Mouse (Mus musculus) heart, adult 11 months (tissue): ENCODE data around the gene Capza2.

Experiments
- DNase-seq: peaks from one replicate; pipeline ENCODE4 v3.0.0; 2022

Gene Capza2

DNA sequence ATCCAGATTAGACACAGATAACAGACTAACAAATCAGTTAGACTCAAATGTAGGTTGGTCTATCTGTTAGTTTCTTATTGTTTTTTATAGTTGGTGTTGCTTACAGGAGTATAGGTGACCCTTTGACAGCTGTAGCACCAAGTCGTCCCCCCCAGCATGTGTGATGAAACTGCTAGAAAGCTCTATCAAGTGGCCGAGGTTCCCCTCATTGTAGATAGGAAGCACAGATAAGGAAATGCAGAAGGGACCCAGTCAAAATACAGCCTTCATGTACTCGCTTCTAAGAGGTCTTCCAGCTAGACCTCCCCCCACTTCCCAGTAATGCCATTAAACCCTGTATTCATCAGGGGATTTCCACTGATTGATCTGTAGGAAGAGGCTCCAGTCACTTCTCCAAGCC lies 6.7 kb downstream of the Capza2 start:
- no peak for DNase-seq

DNA sequence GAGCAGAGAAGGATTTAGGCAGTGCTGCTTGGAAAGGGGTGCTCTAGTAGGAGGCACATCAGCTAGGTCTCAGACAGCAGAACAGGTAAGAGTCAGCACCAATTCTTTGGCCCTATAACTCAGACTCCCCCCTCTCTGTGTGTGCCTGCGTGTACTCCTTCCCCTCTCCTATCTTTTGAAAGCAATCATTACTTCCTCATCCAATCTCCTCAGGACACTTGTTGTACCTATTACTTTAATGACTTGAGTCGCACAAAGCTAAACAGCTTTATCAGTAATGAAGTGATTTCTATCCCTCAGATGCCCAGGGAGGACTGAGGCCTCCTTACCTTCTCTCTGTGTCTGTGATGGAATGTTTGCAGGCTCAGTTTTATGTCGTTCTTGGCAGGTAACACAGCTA lies 10.1 kb downstream of the Capza2 start:
- no peak for DNase-seq

DNA sequence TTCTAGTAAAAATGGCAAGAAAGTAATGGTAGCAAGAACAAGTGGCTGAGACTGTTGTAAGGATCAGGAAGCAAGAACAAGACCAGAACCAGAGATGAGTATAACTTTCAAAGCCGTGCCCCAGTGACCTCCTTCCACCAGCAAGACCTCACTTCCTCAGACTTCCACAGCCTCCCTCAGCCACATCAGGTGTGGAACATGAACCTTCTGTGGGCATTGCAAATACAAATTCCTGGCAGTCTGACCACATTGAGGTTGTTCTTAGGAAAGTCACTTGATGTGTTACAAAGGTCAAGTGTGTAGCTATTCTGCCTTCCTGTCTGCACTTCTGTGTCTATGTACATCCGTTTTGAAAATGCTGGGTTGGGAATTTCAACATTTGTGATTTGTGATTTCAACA lies 16.1 kb downstream of the Capza2 start:
- no peak for DNase-seq

DNA sequence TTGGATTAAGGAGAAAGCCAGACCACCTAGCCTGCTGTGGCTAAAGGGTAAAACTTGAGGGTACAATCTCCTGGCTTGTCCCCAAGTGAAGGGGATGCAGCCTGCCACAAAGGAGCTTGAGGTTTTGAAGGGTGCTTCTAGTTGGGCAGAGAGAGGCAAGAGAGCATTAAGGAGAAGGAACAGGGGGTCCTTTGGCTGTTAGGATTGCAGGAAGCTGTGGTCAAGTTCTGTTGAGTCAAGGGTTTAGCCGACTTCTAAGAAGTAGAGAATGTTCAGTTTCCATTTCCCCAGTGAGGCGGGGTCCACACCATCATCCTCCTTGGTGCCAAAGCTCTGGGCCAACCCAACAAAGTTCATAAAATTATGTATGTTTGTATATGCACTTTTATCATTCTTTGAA lies 19.0 kb downstream of the Capza2 start:
- DNase-seq, result no peak

DNA sequence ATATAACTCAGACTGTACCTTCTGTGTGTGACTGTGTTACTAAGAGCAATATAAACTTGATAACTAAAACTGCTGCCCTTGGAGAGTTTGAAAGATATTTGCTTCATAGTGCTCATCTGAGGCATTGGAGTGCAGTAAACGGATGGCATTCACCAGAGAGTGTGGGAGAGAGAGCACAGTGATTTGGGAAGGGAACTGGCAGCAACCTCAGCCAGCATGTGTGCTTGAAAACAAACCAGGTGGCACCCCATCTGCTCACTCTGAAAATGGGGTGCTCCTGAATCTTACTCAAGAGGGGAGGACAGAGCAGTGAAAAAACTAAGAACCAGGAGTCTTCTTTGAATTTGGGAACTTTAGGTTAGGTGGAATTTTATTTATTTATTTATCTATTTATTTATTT lies 21.3 kb downstream of the Capza2 start:
- no peak for DNase-seq

DNA sequence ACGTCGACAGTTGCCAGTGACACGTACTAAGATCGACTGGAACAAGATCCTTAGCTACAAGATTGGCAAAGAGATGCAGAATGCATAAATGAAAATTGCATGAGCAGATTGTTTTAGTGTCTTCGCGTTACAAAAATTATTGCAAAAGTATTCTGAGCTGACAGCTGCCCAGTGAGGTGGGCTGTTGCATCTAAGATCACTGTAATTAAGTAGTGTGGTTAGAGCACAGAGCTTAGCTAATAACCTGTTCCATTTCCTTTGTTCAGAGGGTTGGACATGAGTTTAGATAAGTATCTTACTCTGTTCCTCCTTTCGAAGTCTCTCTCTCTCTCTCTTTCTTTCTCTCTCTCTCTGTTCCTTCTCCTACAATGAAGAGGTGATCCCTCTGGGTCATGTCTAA lies 29.3 kb downstream of the Capza2 start:
- no peak for DNase-seq

DNA sequence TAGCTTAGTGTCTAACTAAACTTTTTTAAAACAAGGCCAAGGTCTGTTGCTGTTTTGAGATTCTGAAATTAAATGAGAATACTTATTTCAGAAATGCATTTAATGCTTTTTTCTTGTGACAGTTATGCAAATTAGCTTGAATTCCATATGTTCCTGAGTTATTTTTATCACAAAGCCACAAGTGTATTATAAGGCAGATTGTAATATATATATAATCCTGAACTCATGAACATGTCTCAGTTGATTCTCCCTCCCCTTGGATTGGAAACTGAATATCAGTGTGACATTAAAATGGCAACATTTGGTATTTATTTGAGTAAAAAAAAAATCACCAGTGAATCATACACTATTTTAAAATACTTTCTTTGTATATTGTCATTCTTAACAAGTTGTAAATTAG lies 30.0 kb downstream of the Capza2 start:
- DNase-seq, result no peak

DNA sequence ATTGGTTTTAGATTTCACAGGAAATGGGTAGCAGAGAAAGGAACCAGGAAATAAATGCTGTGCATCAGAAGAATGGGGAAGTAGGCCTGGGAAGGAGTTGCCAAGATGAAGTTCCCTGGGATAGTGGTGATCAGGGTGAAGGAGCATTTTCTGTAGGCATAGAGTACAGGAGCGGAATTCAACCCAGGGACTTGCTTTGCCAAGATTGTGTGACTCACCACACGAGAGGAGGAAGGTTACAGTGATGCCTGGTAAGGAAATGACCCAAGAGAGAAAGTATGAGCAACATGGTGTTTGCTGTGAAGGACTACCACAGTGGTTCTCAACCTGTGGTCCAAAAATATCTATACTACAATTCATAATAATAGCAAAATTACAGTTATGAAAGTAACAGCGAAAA lies 31.8 kb downstream of the Capza2 start:
- peak; percentile 82 for DNase-seq

DNA sequence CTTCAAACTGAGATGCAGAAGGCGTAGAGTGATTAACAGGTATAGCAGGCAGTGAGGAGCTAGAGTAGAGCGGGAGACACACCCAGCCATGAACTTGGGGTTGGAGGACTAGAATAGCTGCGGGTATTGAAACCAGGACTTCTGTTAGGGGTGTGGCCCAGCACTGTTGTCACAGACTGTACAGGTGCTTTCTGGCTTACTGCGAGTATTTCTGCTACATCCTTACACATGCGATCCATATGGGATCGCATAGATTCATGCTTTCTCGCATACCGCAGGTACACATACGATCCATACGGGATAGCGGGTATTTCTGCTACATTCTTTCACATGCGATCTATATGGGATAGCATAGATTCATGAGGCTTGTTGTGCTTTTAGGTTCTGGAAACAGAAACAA lies 32.3 kb downstream of the Capza2 start:
- DNase-seq, result peak; percentile 70

DNA sequence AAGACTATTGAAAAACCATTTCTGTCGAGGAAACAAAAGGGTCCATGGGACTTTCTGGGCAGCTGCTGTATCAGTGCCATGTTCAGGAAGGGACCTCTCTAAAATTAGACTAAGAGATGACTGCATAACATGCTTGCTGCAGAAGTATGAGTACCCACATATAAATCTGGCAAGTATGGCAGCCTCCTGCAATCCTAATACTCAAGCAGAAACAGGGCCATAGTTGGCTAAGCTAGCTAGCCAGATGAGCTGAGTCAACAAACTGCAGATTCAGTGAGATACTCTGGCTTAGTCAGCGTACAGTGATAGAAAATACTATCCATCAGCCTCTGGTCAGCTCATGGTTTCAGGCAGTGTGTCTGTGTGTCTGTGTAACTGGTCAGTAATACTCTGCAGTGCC lies 33.8 kb downstream of the Capza2 start:
- peak; percentile 81 for DNase-seq

DNA sequence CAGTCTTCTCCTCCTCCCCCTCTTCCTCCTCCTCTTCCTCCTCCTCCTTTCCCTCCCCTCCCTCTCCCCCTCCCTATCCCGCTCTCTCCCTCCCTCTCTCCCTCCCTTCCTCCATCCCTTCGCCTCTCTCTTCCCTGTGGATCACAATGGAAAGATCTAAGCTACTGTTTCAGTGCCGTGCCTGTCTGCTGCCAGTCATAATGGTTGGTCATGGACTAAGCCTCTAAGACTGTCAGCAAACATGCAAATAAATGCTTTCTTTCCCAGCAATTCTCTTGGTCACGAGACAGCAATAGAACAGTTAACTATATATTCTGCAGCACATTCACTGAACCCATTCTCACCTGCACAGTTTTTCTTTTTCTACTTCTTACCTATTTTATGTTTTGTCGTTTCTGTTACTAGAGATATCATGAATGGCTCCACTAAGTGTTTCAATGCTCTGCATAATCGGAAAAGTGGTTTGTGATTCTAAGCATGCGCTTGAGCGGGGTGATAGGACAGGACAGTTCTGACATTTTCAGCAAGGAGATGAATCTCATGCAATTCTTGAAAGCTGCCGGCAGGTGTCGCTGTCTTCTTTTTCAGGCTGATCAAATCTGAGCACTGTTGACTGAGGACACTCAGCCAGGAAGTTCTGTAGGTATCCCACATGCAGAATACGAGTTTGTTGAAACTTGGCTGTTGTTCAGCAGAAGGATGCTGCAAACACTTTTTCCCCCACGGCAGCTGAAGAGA lies 39.2 kb downstream of the Capza2 start:
- DNase-seq, result peak; percentile 88

DNA sequence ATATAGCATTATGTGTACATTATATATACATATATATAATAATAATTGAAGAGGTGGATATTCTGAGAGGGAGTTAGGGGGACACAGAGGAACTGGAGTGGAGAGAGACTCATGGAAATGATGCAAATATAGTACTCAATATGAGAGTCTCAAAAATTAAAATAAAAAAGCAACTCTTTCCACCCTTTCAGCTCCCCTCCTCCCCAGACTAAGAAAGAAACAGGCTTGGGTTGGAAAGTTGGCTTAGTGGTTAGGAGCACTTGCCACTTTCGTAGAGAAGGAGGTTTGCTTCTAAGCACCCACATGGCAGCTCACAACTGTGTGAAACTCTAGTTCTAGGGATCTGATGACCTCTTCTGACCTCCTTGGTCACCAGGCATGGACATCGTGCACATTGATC lies 41.0 kb downstream of the Capza2 start:
- DNase-seq, result no peak

DNA sequence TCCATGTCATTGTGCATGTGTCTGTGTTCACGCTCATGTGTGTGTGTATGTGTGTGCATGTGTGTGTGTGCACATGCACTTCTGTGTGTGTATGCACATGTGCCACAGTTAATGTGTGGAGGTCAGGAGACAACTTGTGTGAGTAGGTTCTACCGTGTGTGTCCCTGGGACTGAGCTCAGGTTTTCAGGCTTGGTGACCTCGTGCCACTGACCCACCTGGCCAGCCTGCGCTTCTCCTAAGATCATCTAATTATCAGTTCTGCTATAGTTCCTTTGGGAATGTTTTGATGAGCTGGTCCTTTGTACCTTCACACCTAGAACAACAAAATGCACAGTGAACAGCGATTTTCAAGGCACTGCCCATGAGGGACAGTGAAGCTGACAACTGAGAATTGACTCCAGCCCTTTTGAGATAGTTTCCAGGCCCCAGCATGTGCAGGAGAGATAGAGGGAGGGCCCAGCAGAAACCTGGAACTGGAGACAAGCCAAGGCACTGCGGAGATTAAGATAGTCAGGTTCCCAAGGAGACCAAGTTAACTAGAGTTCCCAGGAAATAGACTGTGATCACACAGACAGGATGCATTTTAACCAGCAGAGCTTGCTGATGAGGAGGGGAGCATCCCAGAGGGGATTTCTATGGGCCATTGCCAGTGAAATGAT lies 44.4 kb downstream of the Capza2 start:
- peak; percentile 48 for DNase-seq

DNA sequence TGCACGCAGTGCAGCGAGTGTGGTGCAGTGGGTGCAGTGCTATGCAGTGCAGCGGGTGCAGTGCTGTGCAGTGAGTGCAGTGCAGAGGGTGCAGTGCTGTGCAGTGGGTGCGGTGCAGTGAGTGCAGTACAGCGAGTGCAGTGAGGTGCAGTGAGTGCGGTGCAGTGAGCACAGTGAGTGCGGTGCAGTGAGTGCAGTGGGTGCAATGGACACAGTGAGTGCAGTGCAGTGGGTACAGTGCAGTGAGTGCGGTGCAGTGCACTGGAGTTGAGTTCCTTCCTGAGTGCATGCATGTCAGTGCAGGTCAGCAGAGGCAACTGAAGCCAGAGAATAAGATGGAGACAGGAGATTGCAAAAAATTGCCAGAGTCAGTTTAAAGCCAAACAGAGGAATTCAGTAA lies 45.8 kb downstream of the Capza2 start:
- peak; percentile 78 for DNase-seq

DNA sequence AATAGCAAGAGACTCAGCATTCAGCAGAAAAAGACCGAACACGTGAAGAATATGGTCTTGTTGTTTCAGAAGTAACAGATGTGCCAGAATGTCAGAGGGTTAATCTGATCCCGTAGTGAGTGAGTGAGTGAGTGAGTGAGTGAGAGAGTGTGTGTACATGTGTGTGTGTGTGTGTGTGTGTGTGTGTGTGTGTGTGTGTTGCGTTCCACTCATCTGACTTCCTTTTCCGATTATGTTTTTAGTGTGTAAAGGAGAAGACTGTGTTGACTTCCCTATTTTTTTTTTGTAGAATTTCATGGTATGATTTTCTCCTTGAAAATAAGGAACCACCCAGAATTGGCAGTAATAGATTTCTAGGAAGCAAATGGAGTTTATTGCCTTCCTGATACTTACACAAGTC lies 52.6 kb downstream of the Capza2 start:
- DNase-seq, result peak; percentile 40

DNA sequence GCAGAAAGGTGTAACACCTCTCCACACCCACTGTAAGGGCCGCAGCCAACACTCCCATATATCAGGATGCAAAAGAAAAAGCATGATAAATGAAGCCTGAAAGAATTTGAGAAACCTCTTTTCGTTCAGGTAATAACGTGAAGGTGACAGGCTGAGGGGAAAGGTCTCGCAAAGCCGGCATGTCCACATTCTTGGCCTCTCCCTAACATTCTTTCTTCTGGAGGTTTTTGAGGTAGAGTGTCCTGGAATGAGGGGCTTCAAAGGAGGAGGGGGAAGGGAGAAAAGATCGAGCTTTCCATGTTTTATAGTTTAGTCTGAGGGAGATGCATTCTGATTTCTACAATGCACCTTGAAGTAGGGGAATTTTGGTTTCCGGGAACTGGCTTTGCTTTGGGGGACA lies 56.6 kb downstream of the Capza2 start, which contains the start of gene St7:
Gene St7 (plus strand): TSS at position 287 of the 400 bp plus-strand sequence.
- DNase-seq, result peak; percentile 40

DNA sequence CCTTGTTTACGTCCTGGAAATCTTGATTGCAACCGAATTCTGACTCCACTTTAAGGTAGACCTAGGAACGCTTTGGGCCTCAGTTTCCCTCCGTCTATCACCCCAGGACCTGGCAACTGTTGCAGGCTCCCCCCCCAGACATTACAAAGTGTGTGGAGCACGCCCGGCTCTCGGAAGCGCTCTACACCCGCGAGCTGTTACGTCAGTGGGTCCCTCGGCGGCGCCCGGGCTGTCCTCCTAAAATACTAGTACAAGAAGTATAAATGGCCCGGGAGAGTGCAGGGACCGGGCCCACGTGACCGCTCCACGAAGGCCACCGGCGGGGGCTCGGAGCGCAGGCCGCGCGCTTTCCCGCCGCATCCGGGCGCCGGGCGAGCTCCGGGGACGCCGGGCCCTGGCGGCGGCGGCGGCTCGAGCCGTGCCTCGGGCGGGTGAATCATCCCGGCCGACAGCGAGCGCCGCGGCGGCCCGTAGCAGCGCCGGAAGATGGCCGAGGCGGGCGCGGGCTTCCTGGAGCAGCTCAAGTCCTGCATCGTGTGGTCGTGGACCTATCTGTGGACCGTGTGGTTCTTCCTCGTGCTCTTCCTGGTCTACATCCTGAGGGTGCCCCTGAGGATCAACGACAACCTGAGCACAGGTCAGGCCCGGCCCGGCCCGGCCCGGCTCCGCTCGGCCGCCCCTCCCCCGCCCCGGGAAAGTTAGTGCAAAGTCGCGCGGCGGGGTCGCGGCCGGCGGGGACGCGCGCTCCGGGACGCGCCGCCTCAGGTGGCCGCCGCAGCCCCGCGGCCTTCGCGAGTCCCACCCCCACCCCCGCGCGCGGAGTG lies 57.9 kb downstream of the Capza2 start:
- DNase-seq, result peak; percentile 98

DNA sequence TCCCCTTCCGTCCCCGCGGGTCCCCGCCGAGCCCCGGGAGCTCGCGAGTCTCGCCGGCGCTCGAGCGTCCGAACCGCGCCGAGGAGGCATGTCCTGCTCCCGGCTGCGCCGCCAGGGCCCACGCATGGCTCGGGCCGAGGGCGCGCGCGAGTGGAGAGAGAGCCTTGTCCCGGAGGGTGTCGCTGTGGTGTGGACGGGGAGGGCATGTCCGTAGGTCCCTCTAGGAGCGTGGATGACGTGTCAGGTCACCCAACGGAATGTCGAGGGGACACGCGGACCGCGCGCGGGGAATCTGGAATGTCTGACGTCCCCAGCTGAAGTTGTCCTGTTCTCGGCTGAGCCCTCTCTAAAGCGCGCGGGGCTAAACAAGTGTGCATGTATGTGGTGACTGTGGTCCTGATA lies 58.5 kb downstream of the Capza2 start:
- peak; percentile 98 for DNase-seq

DNA sequence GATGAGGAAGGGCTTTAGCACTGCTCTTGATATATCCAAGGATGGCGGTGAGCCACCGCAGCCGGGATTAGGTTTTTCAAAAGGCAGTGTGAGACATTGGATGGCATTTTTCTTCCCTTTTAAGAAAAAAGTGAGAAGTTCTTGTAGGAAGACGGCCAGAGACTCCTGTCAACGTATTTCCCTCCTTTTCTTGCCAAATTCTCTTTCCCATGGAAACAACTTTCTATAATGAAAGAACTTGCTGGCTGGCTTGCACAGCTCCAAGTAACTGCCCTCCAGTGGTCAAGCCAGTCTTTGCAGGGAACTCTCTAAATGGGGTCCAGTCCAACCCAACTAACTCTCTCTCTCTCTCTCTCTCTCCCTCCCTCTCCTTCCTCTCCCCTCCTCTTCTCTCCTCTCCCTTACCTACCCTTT lies 60.3 kb downstream of the Capza2 start:
- DNase-seq, result peak; percentile 92

DNA sequence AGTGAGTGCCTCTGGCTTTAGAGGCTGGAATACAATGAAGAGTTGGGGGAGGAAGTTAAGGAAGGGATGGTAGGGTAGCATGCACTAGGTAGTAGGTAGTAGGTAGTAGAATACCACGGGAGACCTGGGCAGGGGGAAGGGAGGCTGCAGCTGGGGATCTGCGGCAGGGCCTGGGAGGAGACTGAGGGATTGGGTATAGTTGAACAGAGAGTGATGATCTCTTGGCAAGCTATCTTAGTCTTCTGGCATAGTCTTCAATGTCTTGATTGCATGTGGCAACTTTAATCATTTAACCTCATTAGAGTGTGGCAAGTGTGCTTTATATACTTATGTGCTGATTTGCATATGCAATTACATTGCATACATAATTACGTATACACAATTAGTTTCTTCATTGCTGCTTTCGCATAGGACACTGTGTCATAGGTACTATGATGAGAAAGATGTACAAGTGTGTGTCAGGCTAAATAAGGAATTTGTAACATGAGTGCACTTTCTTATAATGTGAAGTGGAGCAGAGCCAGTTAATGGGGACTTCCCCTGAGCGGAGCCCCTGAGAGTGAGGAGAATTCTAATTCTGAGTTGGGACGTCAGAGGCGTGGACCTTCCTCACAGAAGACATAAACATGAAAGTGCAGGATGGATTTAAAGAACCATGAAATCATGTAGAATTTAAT lies 65.0 kb downstream of the Capza2 start:
- peak; percentile 33 for DNase-seq

DNA sequence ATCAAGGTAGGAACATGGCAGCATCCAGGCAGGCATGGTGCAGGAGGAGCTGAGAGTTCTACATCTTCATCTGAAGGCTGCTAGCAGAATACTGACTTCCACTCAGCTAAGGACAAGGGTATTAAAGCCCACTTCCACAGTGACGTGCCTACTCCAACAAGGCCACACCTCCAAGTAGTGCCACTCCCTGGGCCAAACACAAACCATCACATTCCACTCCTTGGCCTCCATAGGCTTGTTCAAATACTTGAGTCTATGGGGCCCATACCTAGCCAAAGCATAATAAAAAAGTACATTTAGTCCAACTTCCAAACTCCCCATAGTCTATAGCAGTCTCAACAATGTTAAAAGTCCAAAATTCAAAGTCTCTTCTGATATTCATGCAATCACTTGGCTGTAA lies 68.0 kb downstream of the Capza2 start:
- DNase-seq, result peak; percentile 16

DNA sequence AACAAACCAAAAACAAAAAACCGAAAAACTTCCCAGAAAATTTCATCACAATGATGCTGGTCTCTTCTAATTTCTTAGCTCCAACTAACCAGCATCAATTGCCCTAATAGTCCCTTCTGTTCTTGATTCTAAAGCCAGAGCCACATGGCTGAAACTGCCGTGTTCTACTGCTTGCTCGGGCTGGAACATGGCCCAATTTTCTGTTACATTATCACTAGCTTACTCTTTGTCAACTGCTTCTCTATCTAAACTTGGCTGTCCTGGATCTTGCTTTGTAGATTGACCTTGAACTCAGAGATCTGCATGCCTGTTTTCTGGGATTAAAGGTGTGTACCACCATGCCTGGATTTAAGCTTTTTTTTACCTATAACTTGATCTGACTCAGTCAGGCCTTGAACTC lies 69.9 kb downstream of the Capza2 start:
- DNase-seq, result peak; percentile 62
